Mouse (Mus musculus): ENCODE results near the gene Olfr1356. TPM values are rescaled to one million over a fixed set of nuclear protein-coding genes. Genes with fewer than 3 reads are reported as not detected.
"Not testable (repeated sequence)": the region's sequence is repeated elsewhere in the genome, so short reads cannot be mapped to it uniquely, and the experiment has no call there.

Gene Olfr1356
- total RNA-seq (2014; rRNA removed), result not detected in 2 replicates
- not detected in 2 replicates for polyA plus RNA-seq (2015; fragmentation: Nextera tagmentation; extraction: Ambion mirVana)

GRCm38 (mm10) chr10:78852066-78852465 lies at the start of gene Olfr1356:
Olfr1356 (minus strand) TSS chr10:78852166.
- no peak for TF ChIP-seq CTCF (IDR thresholded peaks at IDR 0.05; ENCODE audit: low read depth)
- no peaks in the 10 kb centered on the region for H3K36me3 ChIP-seq (ENCODE audit: insufficient read depth, low read length)
- H3K27ac ChIP-seq, result no peak within 1 kb of the TSS
- H3K4me3 ChIP-seq (ENCODE audit: low read length), result no peak within 1 kb of the TSS
- H3K4me1 ChIP-seq (ENCODE audit: insufficient read depth, low read length), result no peaks in the 10 kb centered on the region
- no peak within 1 kb of the TSS for H3K9ac ChIP-seq (replicated peaks; ENCODE audit: low read length)
- H3K4me2 ChIP-seq (ENCODE audit: low read depth, low read length), result no peak within 1 kb of the TSS
- no peaks in the 10 kb centered on the region for H3K9me3 ChIP-seq (ENCODE audit: low read length)
- H3K27me3 ChIP-seq (ENCODE audit: insufficient read depth, low read length), result no peaks in the 10 kb centered on the region
- ATAC-seq, result no peak
- DNase-seq (ENCODE audit: low spot score), result no peak
- WGBS, result 85% methylated on average over 2 of the region's 2 CpGs

GRCm38 (mm10) chr10:78875240-78875639 lies 23.3 kb upstream of the Olfr1356 start, which contains the start of gene Olfr1355:
Olfr1355 (plus strand) TSS chr10:78875540.
- Histone ChIP-seq H3K9me3 (ENCODE audit: low read length) (no peaks in the 10 kb centered on the region), H3K27ac (no peak within 1 kb of the TSS), H3K4me1 (ENCODE audit: insufficient read depth, low read length) (no peaks in the 10 kb centered on the region), H3K9ac (replicated peaks; ENCODE audit: low read length) (no peak within 1 kb of the TSS), H3K4me3 (ENCODE audit: low read length) (no peak within 1 kb of the TSS), H3K36me3 (ENCODE audit: insufficient read depth, low read length) (no peaks in the 10 kb centered on the region), H3K27me3 (ENCODE audit: insufficient read depth, low read length) (no peaks in the 10 kb centered on the region), H3K4me2 (ENCODE audit: low read depth, low read length) (no peak within 1 kb of the TSS)
- ATAC-seq (no peak), DNase-seq (ENCODE audit: low spot score) (no peak)
- 62% methylated on average over 2 of the region's 2 CpGs for WGBS
- TF ChIP-seq CTCF (IDR thresholded peaks at IDR 0.05; ENCODE audit: low read depth), result no peak

GRCm38 (mm10) chr10:78840456-78840855 lies 11.5 kb downstream of the Olfr1356 start:
- not testable (repeated sequence) for H3K4me1 ChIP-seq (ENCODE audit: insufficient read depth, low read length); H3K27me3 ChIP-seq (ENCODE audit: insufficient read depth, low read length); H3K4me3 ChIP-seq (ENCODE audit: low read length); H3K4me2 ChIP-seq (ENCODE audit: low read depth, low read length); H3K9ac ChIP-seq (replicated peaks; ENCODE audit: low read length); H3K36me3 ChIP-seq (ENCODE audit: insufficient read depth, low read length); H3K27ac ChIP-seq; H3K9me3 ChIP-seq (ENCODE audit: low read length); ATAC-seq; DNase-seq (ENCODE audit: low spot score)
- 91% methylated on average over 12 of the region's 12 CpGs for WGBS

GRCm38 (mm10) chr10:78812358-78813060 lies 39.5 kb downstream of the Olfr1356 start:
- no peaks in the 10 kb centered on the region for H3K9me3 ChIP-seq (ENCODE audit: low read length)
- H3K27me3 ChIP-seq (ENCODE audit: insufficient read depth, low read length), result no peaks in the 10 kb centered on the region
- TF ChIP-seq CTCF (IDR thresholded peaks at IDR 0.05; ENCODE audit: low read depth), result no peak
- H3K4me2 ChIP-seq (ENCODE audit: low read depth, low read length), result 0 out of 2 replicates have a peak overlapping the region, but pooled peaks have one; percentile 18
- 26% methylated on average over 6 of the region's 6 CpGs for WGBS
- no peak overlapping the region for H3K9ac ChIP-seq (replicated peaks; ENCODE audit: low read length)
- no peaks in the 10 kb centered on the region for H3K36me3 ChIP-seq (ENCODE audit: insufficient read depth, low read length)
- H3K4me3 ChIP-seq (ENCODE audit: low read length), result no peak overlapping the region
- DNase-seq (ENCODE audit: low spot score) (peak; percentile 81), ATAC-seq (peak; percentile 96)
- no peaks in the 10 kb centered on the region for H3K4me1 ChIP-seq (ENCODE audit: insufficient read depth, low read length)
- H3K27ac ChIP-seq, result 0 out of 2 replicates have a peak overlapping the region, but pooled peaks have one; percentile 36

GRCm38 (mm10) chr10:78801449-78801848 lies 50.5 kb downstream of the Olfr1356 start:
- ATAC-seq, result no peak

More at GRCm38 (mm10) chr10:78801449-78801848, 50.5 kb downstream of the Olfr1356 start:
- Histone ChIP-seq H3K27me3 (ENCODE audit: insufficient read depth, low read length) (no peaks in the 10 kb centered on the region), H3K36me3 (ENCODE audit: insufficient read depth, low read length) (no peaks in the 10 kb centered on the region), H3K27ac (no peak overlapping the region), H3K9me3 (ENCODE audit: low read length) (no peaks in the 10 kb centered on the region), H3K4me2 (ENCODE audit: low read depth, low read length) (no peak overlapping the region), H3K4me3 (ENCODE audit: low read length) (no peak overlapping the region), H3K4me1 (ENCODE audit: insufficient read depth, low read length) (no peaks in the 10 kb centered on the region), H3K9ac (replicated peaks; ENCODE audit: low read length) (no peak overlapping the region)
- DNase-seq (ENCODE audit: low spot score), result no peak
- no peak for TF ChIP-seq CTCF (IDR thresholded peaks at IDR 0.05; ENCODE audit: low read depth)
- WGBS, result 84% methylated on average over 2 of the region's 2 CpGs

Other genes starting within 250 kb of the Olfr1356 start
- not detected in 2 replicates for gene Olfr1357, start 234.1 kb downstream of the Olfr1356 start, total RNA-seq (2014; rRNA removed)
- not detected in 2 replicates for gene Olfr1357, start 234.1 kb downstream of the Olfr1356 start, polyA plus RNA-seq (2015; fragmentation: Nextera tagmentation; extraction: Ambion mirVana)
- not detected in 2 replicates for gene Casp14, start 133.9 kb downstream of the Olfr1356 start, total RNA-seq (2014; rRNA removed)
- not detected in 2 replicates for gene Casp14, start 133.9 kb downstream of the Olfr1356 start, polyA plus RNA-seq (2015; fragmentation: Nextera tagmentation; extraction: Ambion mirVana)
- not detected in 2 replicates for gene Ccdc105, start 99.1 kb downstream of the Olfr1356 start, total RNA-seq (2014; rRNA removed)
- 0.16 and 0.28 TPM in 2 replicates for gene Ccdc105, start 99.1 kb downstream of the Olfr1356 start, polyA plus RNA-seq (2015; fragmentation: Nextera tagmentation; extraction: Ambion mirVana)
- 79.2 and 80.1 TPM in 2 replicates for gene Slc1a6, start 71.7 kb downstream of the Olfr1356 start, total RNA-seq (2014; rRNA removed)
- gene Slc1a6, start 71.7 kb downstream of the Olfr1356 start, polyA plus RNA-seq (2015; fragmentation: Nextera tagmentation; extraction: Ambion mirVana), result 38.8 and 41.3 TPM in 2 replicates
- not detected in 2 replicates for gene Olfr1355, start 23.4 kb upstream of the Olfr1356 start, total RNA-seq (2014; rRNA removed)
- not detected in 2 replicates for gene Olfr1355, start 23.4 kb upstream of the Olfr1356 start, polyA plus RNA-seq (2015; fragmentation: Nextera tagmentation; extraction: Ambion mirVana)
- not detected in 2 replicates for gene Olfr1354, start 61.0 kb upstream of the Olfr1356 start, total RNA-seq (2014; rRNA removed)
- gene Olfr1354, start 61.0 kb upstream of the Olfr1356 start, polyA plus RNA-seq (2015; fragmentation: Nextera tagmentation; extraction: Ambion mirVana), result not detected in 2 replicates
- gene Olfr8, start 98.5 kb upstream of the Olfr1356 start, total RNA-seq (2014; rRNA removed), result not detected in 2 replicates
- gene Olfr8, start 98.5 kb upstream of the Olfr1356 start, polyA plus RNA-seq (2015; fragmentation: Nextera tagmentation; extraction: Ambion mirVana), result not detected in 2 replicates
- not detected in 2 replicates for gene Olfr1353, start 111.1 kb upstream of the Olfr1356 start, total RNA-seq (2014; rRNA removed)
- gene Olfr1353, start 111.1 kb upstream of the Olfr1356 start, polyA plus RNA-seq (2015; fragmentation: Nextera tagmentation; extraction: Ambion mirVana), result not detected in 2 replicates
- not detected in 2 replicates for gene Olfr1352, start 128.9 kb upstream of the Olfr1356 start, total RNA-seq (2014; rRNA removed)
- not detected in 2 replicates for gene Olfr1352, start 128.9 kb upstream of the Olfr1356 start, polyA plus RNA-seq (2015; fragmentation: Nextera tagmentation; extraction: Ambion mirVana)
- not detected in 2 replicates for gene Olfr1351, start 160.3 kb upstream of the Olfr1356 start, total RNA-seq (2014; rRNA removed)
- 0.05 TPM in 1 of 2 replicates, not detected in the other for gene Olfr1351, start 160.3 kb upstream of the Olfr1356 start, polyA plus RNA-seq (2015; fragmentation: Nextera tagmentation; extraction: Ambion mirVana)
- not detected in 2 replicates for gene Olfr57, start 176.6 kb upstream of the Olfr1356 start, total RNA-seq (2014; rRNA removed)
- 0.45 and 1.0 TPM in 2 replicates for gene Olfr57, start 176.6 kb upstream of the Olfr1356 start, polyA plus RNA-seq (2015; fragmentation: Nextera tagmentation; extraction: Ambion mirVana)
- 16.6 and 18.2 TPM in 2 replicates for gene 2610008E11Rik, start 245.4 kb upstream of the Olfr1356 start, total RNA-seq (2014; rRNA removed)
- gene 2610008E11Rik, start 245.4 kb upstream of the Olfr1356 start, polyA plus RNA-seq (2015; fragmentation: Nextera tagmentation; extraction: Ambion mirVana), result 19.4 and 20.0 TPM in 2 replicates

Data from hindbrain, postnatal 0 days (tissue).